Mouse (Mus musculus) megakaryocyte, embryonic 14.5 days (primary cell): ENCODE data around the gene Olfr485.
"Not testable (repeated sequence)": the region's sequence is repeated elsewhere in the genome, so short reads cannot be mapped to it uniquely, and the experiment has no call there.

ENCODE experiments used
- FLI1 ChIP-seq: IDR thresholded peaks from 2 replicates; pipeline ENCODE4 v1.6.1; 2012; ENCODE audit warnings: low read length, inconsistent platforms, mixed read lengths
- GATA1 ChIP-seq: IDR thresholded peaks from 3 replicates; pipeline ENCODE4 v1.6.1; 2012; ENCODE audit warnings: mixed read lengths, low read length, inconsistent platforms, borderline replicate concordance

- TF ChIP-seq GATA1, FLI1: not testable (repeated sequence)
Measured at GRCm38 (mm10) chr7:108184401-108184800, 24.7 kb upstream of the Olfr485 start.
